Mouse (Mus musculus) layer of hippocampus, adult 18-20 months (tissue): ENCODE data around the gene Maco1. TPM values are rescaled to one million over a fixed set of nuclear protein-coding genes. Genes with fewer than 3 reads are reported as not detected.

Experiments
- total RNA-seq, 2 experiments: library from RNA; stranded (reverse); gene quantifications; 2 replicates each; pipeline ENCODE4 v1.2.3; 2021

The Maco1 gene
- total RNA-seq, 2 experiments from 2014 or later = 42.5 to 44.9 TPM

Other genes starting within 250 kb of the Maco1 start
- 10 to 100 TPM; 24.1 to 26.7 TPM for gene Man1c1, start 149.1 kb downstream of the Maco1 start, total RNA-seq
- 1 to 10 TPM; 1.3 to 2.4 TPM for gene Ldlrap1, start 85.3 kb downstream of the Maco1 start, total RNA-seq
- not detected for gene Rhd, start 11.2 kb upstream of the Maco1 start, total RNA-seq
- 100 to 1,000 TPM; 120 to 123 TPM for gene Tmem50a, start 61.7 kb upstream of the Maco1 start, total RNA-seq
- 100 to 1,000 TPM; 256 to 262 TPM for gene Rsrp1, start 70.2 kb upstream of the Maco1 start, total RNA-seq
- gene Syf2, start 77.6 kb upstream of the Maco1 start, total RNA-seq = 10 to 100 TPM; 58.8 to 69.7 TPM